17 mouse cellular contexts compared by ENCODE assay signal in genomic region chr15:12916314-12916815, GRCm38 (mm10).
DNase-seq lines count a peak whose midpoint lies in the region; ATAC-seq and TF ChIP-seq lines count a peak whose summit lies in the region.
"Had no signal": no experiment of that assay in that cellular context is flagged by ENCODE, and none has a peak within 500 bp of the region (broad histone marks: within the 10 kb centered on the region; RNA-seq: fewer than 3 reads in every experiment).

No protein-coding gene starts in this region.

- H3K4me2 ChIP-seq in forebrain, postnatal 0 days (ENCODE audit: low read depth), result no peak overlapping the region
- no peak overlapping the region for H3K4me2 ChIP-seq in neural tube, embryonic 14.5 days (ENCODE audit: low read depth, low read length)
- H3K4me2 ChIP-seq: hindbrain, embryonic 12.5 days; intestine, embryonic 15.5 days had no signal

- H3K9me3 ChIP-seq in forebrain, postnatal 0 days (ENCODE audit: low read length), result no peaks in the 10 kb centered on the region
- no peaks in the 10 kb centered on the region for H3K9me3 ChIP-seq in forebrain, embryonic 10.5 days
- no peaks in the 10 kb centered on the region for H3K9me3 ChIP-seq in neural tube, embryonic 14.5 days (ENCODE audit: control insufficient read depth, low read length)
- H3K9me3 ChIP-seq: embryonic facial prominence, embryonic 10.5 days; hindbrain, embryonic 12.5 days; intestine, embryonic 15.5 days had no signal

- no peaks in the 10 kb centered on the region for H3K4me1 ChIP-seq in forebrain, postnatal 0 days (ENCODE audit: insufficient read depth)
- H3K4me1 ChIP-seq in forebrain, embryonic 10.5 days, result no peaks in the 10 kb centered on the region
- H3K4me1 ChIP-seq in neural tube, embryonic 14.5 days (ENCODE audit: control insufficient read depth, insufficient read depth, low read length), result no peaks in the 10 kb centered on the region
- H3K4me1 ChIP-seq: embryonic facial prominence, embryonic 10.5 days; hindbrain, embryonic 12.5 days; intestine, embryonic 15.5 days had no signal

- ATAC-seq in forebrain, postnatal 0 days, result peak; percentile 54
- peak; percentile 32; the same call in 1 of the 2 replicates for ATAC-seq in neural tube, embryonic 14.5 days (ENCODE audit: low read depth)
- ATAC-seq: intestine, embryonic 15.5 days had no signal

- H3K27me3 ChIP-seq in forebrain, postnatal 0 days (ENCODE audit: insufficient read depth, low read length), result no peaks in the 10 kb centered on the region
- no peaks in the 10 kb centered on the region for H3K27me3 ChIP-seq in forebrain, embryonic 10.5 days (ENCODE audit: poor library complexity, severe bottlenecking)
- H3K27me3 ChIP-seq in neural tube, embryonic 14.5 days (ENCODE audit: control insufficient read depth, insufficient read depth, low read length), result no peaks in the 10 kb centered on the region
- H3K27me3 ChIP-seq: hindbrain, embryonic 12.5 days; intestine, embryonic 15.5 days had no signal

- 54% methylated on average over 10 of the region's 10 CpGs for WGBS in forebrain, postnatal 0 days
- WGBS in forebrain, embryonic 10.5 days, result 89% methylated on average over 10 of the region's 10 CpGs
- WGBS in neural tube, embryonic 14.5 days, result 74% methylated on average over 10 of the region's 10 CpGs

- no peak overlapping the region for H3K9ac ChIP-seq in forebrain, postnatal 0 days
- no peak overlapping the region for H3K9ac ChIP-seq in neural tube, embryonic 14.5 days (replicated peaks; ENCODE audit: low read depth, low read length)
- H3K9ac ChIP-seq: hindbrain, embryonic 12.5 days; intestine, embryonic 15.5 days had no signal

- H3K27ac ChIP-seq in forebrain, postnatal 0 days (ENCODE audit: low read depth, low read length), result no peak overlapping the region
- H3K27ac ChIP-seq in forebrain, embryonic 10.5 days, result no peak overlapping the region
- H3K27ac ChIP-seq in neural tube, embryonic 14.5 days (ENCODE audit: low read depth, low read length), result no peak overlapping the region
- H3K27ac ChIP-seq: embryonic facial prominence, embryonic 10.5 days; hindbrain, embryonic 12.5 days; intestine, embryonic 15.5 days had no signal

- DNase-seq in forebrain, postnatal 0 days, result no peak
- no peak for DNase-seq in forebrain, embryonic 10.5 days (ENCODE audit: extremely low spot score, low spot score)
- no peak for DNase-seq in neural tube, embryonic 10.5 days (ENCODE audit: extremely low spot score, low spot score)
- DNase-seq in ZHBTc4 (ENCODE audit: low read depth, low spot score), result peak; percentile 77
- DNase-seq in natural killer cell, adult 2 months (ENCODE audit: low spot score in 2 of 2), result no peak
- DNase-seq: adrenal gland, adult 2 months; adrenal gland, postnatal 25 days; cerebellum, adult 2 months; cerebellum, postnatal 10 days; gastrocnemius, postnatal 25 days; heart, postnatal 10 days; heart, postnatal 4 days; kidney, adult 18-20 months had no signal

- peaks cover 53% of the 10 kb centered on the region for H3K36me3 ChIP-seq in forebrain, postnatal 0 days (ENCODE audit: insufficient read depth)
- H3K36me3 ChIP-seq in forebrain, embryonic 10.5 days (replicated peaks), result peaks cover 97% of the 10 kb centered on the region
- H3K36me3 ChIP-seq in neural tube, embryonic 14.5 days (ENCODE audit: control insufficient read depth, insufficient read depth, low read length), result peaks cover 31% of the 10 kb centered on the region

- TF ChIP-seq CTCF in forebrain, postnatal 0 days (IDR thresholded peaks at IDR 0.05; ENCODE audit: low read depth), result no peak

- no peak overlapping the region for H3K4me3 ChIP-seq in forebrain, postnatal 0 days (ENCODE audit: low read depth, low read length)
- H3K4me3 ChIP-seq in forebrain, embryonic 10.5 days, result no peak overlapping the region
- H3K4me3 ChIP-seq in neural tube, embryonic 14.5 days (ENCODE audit: low read depth, low read length), result no peak overlapping the region
- H3K4me3 ChIP-seq: embryonic facial prominence, embryonic 10.5 days; hindbrain, embryonic 12.5 days; intestine, embryonic 15.5 days had no signal
